Mouse (Mus musculus) lung, postnatal 0 days (tissue): ENCODE results near the gene Iqsec1.

Source experiments
- CTCF ChIP-seq: IDR thresholded peaks from 2 replicates; pipeline ENCODE4 v1.5.1; 2016; ENCODE audit warnings: antibody characterized with exemption, mild to moderate bottlenecking
- EP300 ChIP-seq: IDR thresholded peaks from 2 replicates; pipeline ENCODE4 v1.6.1; 2016; ENCODE audit warnings: antibody characterized with exemption, mild to moderate bottlenecking, control low read depth

DNA sequence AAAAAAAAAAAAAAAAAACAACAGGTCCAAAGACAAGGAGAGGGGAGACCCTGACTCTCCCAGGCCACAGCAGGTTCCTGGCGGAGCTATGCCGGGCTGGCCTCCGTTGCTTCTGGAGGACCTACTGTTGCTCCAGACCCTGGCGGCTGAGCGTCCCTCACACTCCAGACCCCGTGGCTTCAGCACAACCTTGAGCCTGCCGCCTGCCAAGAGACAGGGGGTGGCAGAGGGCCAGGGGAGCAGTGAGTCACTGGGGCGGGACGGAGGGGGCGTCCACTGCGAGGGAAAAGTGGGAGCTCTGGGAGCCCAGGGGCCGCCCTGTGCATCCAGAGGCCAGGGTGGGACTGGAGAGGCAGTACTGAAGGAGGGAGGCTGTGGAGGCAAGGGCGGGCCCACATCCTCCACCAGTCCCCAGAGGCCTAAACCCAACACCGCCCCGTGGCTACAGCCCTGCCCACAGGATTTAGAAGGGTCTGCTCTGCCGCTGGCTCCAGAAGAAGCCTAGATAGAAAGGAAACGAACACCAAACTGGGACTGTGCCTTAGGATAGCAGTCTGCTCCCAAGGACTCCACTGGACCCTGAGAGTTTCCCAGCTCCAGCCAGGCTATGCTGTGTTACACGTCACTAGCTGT, 224.4 kb downstream of the Iqsec1 start:
- peak; percentile 39 for TF ChIP-seq CTCF
- no peak for TF ChIP-seq EP300
